Mouse (Mus musculus) small intestine, adult 2 months (tissue): ENCODE measurements around the gene Pa2g4.

ENCODE experiments used
- CTCF ChIP-seq: fragments of 200-500 bp; IDR thresholded peaks from 2 replicates; pipeline ENCODE4 v1.5.1; 2012; ENCODE audit warnings: low read depth, mild to moderate bottlenecking, control low read depth, inconsistent platforms, low read length, moderate library complexity, mixed read lengths; ENCODE audit not compliant: insufficient replicate concordance, insufficient read length; ENCODE audit errors: extremely low read depth
- POLR2A ChIP-seq: fragments of 200-500 bp; IDR thresholded peaks from 2 replicates; pipeline ENCODE4 v1.6.1; 2012; ENCODE audit warnings: low read depth, mild to moderate bottlenecking, control low read depth, inconsistent platforms, low read length, moderate library complexity

GRCm38 (mm10) chr10:128509203-128509602, 56.6 kb downstream of the Pa2g4 start:
- no peak for TF ChIP-seq CTCF
- no peak for TF ChIP-seq POLR2A
